Mouse (Mus musculus) brain, embryonic 14.5 days (tissue): ENCODE measurements at regions not wholly inside any gene's neighbourhood (a gene's known extent, or its start where the extent isn't known, plus 50 kb on each side); places are given as distances from the start of the nearest gene placed in this dataset.

Experiments used
- DNase-seq: peaks from one replicate; pipeline ENCODE4 v3.0.0-alpha.2; 2011; ENCODE audit warnings: low read depth
- CTCF ChIP-seq: fragments of 200-500 bp; IDR thresholded peaks from 2 replicates; pipeline ENCODE4 v1.5.1; 2012; ENCODE audit warnings: inconsistent platforms, mild to moderate bottlenecking, moderate library complexity, borderline replicate concordance; ENCODE audit not compliant: insufficient read depth, insufficient read length; ENCODE audit errors: extremely low read depth
- POLR2A ChIP-seq: fragments of 200-500 bp; IDR thresholded peaks from 2 replicates; pipeline ENCODE4 v1.6.1; 2012; ENCODE audit warnings: mild to moderate bottlenecking, inconsistent platforms, borderline replicate concordance; ENCODE audit not compliant: poor library complexity, insufficient read depth, insufficient read length, severe bottlenecking; ENCODE audit errors: extremely low read depth

DNA sequence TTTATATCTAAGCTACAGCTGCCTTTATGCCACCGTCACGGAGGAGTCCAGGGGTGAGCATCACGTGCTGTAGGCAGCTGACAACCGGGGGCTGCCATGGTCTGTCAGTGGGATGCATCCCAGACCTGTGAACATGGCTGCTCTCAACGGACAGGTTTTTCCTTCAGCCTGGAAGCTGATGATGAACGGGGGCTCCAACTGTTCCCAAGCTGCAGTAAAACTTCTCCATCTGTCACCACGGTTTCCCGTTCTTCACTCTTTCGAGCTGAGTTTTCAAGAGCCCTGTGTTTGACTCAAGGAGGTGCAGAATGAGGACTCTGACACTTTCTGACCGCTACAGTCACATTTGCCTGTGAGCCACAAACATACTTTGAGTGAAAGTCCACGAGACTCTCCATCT, 535.7 kb upstream of the Tmem132c start:
- TF ChIP-seq CTCF = no peak
- no peak for TF ChIP-seq POLR2A
- DNase-seq = no peak

GRCm38 (mm10) chr5:126706701-126707100, 534.9 kb upstream of the Tmem132c start:
- no peak for TF ChIP-seq POLR2A
- no peak for TF ChIP-seq CTCF

DNA sequence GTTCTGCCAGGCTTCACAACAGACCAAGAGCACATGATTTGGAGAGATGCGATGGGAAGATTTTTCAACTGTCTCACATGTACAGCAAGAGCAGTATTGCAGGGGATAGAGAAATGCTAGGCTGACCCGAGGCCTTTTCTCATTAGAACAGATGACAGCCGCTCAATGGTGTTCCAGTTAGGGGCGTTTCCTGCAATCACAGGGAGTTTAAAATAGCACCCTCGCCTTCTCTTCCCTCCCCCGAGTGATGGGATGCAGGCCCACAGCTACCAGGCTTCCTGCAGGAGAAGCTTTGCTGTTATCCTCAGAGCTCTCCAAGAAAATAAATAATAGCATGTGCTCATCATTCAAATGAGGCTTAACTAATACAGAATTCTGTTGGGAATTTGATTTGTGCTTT, 526.9 kb upstream of the Tmem132c start:
- TF ChIP-seq CTCF (no peak), POLR2A (no peak)
- no peak for DNase-seq

More at GRCm38 (mm10) chr5:126706701-126707100, 534.9 kb upstream of the Tmem132c start:
- no peak for DNase-seq

- TF ChIP-seq CTCF = peak; percentile 16; the same call in 1 of the 2 replicates
- no peak for TF ChIP-seq POLR2A
- no peak for DNase-seq
Observed at GRCm38 (mm10) chr5:126718421-126718820, 523.2 kb upstream of the Tmem132c start.

GRCm38 (mm10) chr5:126721300-126721699, 520.3 kb upstream of the Tmem132c start:
- no peak for TF ChIP-seq POLR2A
- TF ChIP-seq CTCF = no peak
- DNase-seq = no peak

DNA sequence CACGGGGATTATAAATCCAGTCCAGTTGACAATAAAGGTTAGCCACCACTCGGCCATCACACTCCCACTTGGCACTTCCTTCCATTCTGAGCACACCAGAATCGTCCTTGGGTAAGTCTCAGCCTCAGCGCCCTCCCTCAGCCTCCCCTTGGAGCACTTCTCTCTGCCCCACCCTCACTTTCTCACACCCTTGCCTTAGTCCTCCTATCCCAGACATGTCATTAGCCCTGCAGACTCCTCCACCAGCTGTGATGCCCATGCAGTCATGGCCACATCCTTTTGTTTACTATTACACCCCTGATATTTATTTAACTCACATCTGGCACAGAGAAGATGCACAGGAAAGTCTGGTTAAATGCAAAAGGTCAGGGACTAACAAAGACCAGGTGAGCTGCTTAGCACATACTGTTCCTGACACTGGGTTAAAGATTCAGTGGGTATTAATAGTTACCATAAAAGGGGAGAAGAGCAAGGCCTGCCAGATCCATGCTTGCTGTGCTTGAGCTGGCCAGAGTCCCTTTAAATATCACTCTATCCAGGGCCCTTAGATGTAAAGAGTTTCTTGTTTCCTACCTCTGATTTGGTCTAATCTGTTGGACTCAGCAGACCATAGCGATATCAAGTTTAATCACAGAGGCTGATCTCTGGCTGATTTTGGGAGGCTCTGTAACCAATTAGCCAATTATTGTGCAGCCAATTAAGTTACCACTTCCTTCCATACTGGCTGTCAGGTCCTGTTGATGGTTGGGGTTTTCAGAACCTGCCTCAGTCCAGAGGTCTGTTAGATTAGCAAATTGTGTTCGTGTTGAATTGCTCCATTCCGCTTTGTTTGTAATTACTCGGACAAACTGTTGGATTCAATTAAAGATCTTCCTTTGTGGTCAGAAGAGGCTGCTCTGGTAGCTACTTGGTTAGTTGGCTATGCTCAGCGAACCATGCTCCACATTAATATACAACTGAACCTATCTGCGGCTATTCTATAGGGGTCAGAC, 518.0 kb upstream of the Tmem132c start:
- peak; percentile 65 for DNase-seq

GRCm38 (mm10) chr5:126724329-126724728, 517.3 kb upstream of the Tmem132c start:
- no peak for DNase-seq
- TF ChIP-seq POLR2A (no peak), CTCF (no peak)

More for the DNA sequence above, 518.0 kb upstream of the Tmem132c start:
- no peak for TF ChIP-seq POLR2A
- TF ChIP-seq CTCF = no peak

GRCm38 (mm10) chr5:126733470-126733869, 508.1 kb upstream of the Tmem132c start:
- peak; percentile 86 for DNase-seq
- TF ChIP-seq CTCF (peak; percentile 80), POLR2A (no peak)

DNA sequence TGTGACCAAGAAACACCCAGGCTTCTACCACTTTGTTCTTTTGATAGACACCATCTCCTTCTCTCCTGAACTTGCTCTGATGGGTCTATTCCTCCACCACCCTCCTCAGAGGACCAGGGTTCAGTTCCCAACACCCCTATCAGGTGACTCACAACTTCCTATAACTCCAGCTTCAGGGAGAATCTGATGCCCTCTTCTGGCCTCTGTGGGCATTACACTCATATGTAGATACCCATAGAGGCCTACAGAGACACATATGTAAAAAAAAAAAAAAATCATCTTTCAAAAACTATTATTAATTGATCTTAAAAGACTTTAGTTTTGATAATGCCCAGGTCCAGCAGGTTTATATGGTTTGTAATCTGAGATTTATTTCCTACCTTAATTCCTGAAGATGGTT, 505.9 kb upstream of the Tmem132c start:
- no peak for DNase-seq
- TF ChIP-seq POLR2A (no peak), CTCF (peak; percentile 26; the same call in 1 of the 2 replicates)

DNA sequence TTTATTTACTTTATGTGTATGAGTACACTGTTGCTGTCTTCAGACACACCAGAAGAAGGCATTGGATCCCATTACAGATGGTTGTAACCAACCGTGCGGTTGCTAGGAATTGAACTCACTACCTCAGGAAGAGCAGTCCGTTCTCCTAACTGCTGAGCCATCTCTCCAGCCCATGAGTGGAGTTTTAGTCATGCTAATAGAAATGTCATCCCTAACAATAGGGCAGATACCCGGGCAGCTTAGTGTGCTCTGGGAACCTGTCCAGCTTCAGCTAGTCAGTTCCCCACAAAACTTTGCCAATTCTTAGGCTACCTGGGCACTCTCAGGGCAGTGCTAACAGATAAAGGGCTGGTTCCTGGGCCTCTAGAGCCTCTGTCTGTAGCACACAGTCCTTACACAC, 503.9 kb upstream of the Tmem132c start:
- no peak for TF ChIP-seq POLR2A
- no peak for TF ChIP-seq CTCF
- DNase-seq = no peak

GRCm38 (mm10) chr5:126740861-126741410, 500.7 kb upstream of the Tmem132c start:
- DNase-seq = peak; percentile 58
- no peak for TF ChIP-seq POLR2A
- no peak for TF ChIP-seq CTCF

DNA sequence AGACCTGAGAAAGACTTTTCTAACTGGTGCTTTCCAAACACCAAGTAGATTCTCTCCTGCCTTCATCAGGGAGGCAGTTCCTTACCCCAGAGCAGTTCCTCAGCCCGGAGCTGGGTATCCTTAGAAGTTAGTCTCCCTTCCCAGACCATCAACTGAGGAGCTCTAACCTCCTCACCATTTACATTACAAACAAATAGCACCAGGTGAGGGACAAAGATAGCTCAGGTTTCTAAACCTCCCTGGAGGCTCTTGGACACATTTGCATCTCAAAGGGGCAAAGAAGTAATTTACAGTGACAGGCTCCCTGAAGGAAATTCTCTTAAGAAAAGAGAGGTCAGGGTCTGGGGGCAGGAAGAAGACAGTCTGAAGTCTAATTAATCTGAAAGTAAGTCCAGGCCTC, 486.5 kb upstream of the Tmem132c start:
- DNase-seq = no peak
- no peak for TF ChIP-seq POLR2A
- no peak for TF ChIP-seq CTCF
